Mouse (Mus musculus) thymus, adult 2 months (tissue): Measurements from ENCODE around the gene Lyplal1.

Experiments used
- CTCF ChIP-seq: fragments of 200-500 bp; IDR thresholded peaks from 2 replicates; pipeline ENCODE4 v1.5.1; 2012; ENCODE audit warnings: mild to moderate bottlenecking, control low read depth, low read length, moderate library complexity, borderline replicate concordance; ENCODE audit not compliant: control insufficient read depth, poor library complexity, insufficient read depth; ENCODE audit errors: extremely low read depth
- POLR2A ChIP-seq: fragments of 200-500 bp; IDR thresholded peaks from 2 replicates; pipeline ENCODE4 v1.6.1; 2012; ENCODE audit warnings: mild to moderate bottlenecking, low read length, control low read depth, moderate library complexity; ENCODE audit not compliant: control insufficient read depth, poor library complexity, insufficient read depth; ENCODE audit errors: extremely low read depth

DNA sequence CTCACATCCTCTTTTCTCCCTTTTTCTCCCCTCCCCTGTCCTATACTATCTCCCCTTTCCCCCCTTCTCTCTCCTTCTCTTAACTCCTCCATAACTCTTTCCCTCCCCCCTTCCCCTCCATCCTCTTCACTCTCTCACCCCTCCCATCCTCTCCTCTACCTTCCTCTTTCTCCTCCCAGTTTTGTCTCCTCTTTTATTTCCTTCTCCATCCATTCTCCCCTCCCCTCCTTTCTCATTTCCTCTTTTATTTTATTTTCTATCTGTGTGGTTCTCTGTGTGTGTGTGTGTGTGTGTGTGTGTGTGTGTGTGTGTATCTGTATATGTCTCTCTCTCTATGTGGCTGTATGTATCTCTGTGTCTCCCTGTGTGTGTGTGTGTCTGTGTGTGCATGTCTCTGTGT is 6.6 kb upstream of the Lyplal1 start:
- TF ChIP-seq CTCF (no peak), POLR2A (no peak)
